Mouse (Mus musculus) testis, adult 2 months (tissue): ENCODE measurements around the gene Kcnc1. TPM values are rescaled to one million over a fixed set of nuclear protein-coding genes. Genes with fewer than 3 reads are reported as not detected.

Experiments
- H3K27ac ChIP-seq: fragments of 200-500 bp; 2 replicates; pipeline ENCODE4 v1.5.1; 2012; ENCODE audit warnings: low read depth, low read length; ENCODE audit not compliant: control insufficient read depth, insufficient read depth
- H3K27me3 ChIP-seq: fragments of 200-500 bp; 2 replicates; pipeline ENCODE4 v1.6.1; 2012; ENCODE audit warnings: mild to moderate bottlenecking, low read length, moderate library complexity; ENCODE audit not compliant: control insufficient read depth, insufficient read depth
- H3K36me3 ChIP-seq: fragments of 200-500 bp; 2 replicates; pipeline ENCODE4 v1.6.1; 2012; ENCODE audit warnings: mild to moderate bottlenecking, low read length; ENCODE audit not compliant: control insufficient read depth, insufficient read depth
- H3K4me1 ChIP-seq: fragments of 200-500 bp; 2 replicates; pipeline ENCODE4 v1.6.1; 2012; ENCODE audit warnings: low read length; ENCODE audit not compliant: control insufficient read depth, insufficient read depth
- H3K4me3 ChIP-seq: fragments of 200-500 bp; 2 replicates; pipeline ENCODE4 v1.5.1; 2012; ENCODE audit warnings: low read depth, mild to moderate bottlenecking, low read length, moderate library complexity, mixed read lengths; ENCODE audit not compliant: control insufficient read depth
- CTCF ChIP-seq: fragments of 200-500 bp; IDR thresholded peaks from 2 replicates; pipeline ENCODE4 v1.5.1; 2012; ENCODE audit warnings: low read depth, mild to moderate bottlenecking, inconsistent platforms, low read length, moderate library complexity; ENCODE audit not compliant: control insufficient read depth, insufficient read depth, insufficient replicate concordance
- POLR2A ChIP-seq: fragments of 200-500 bp; IDR thresholded peaks from 2 replicates; pipeline ENCODE4 v1.6.1; 2012; ENCODE audit warnings: low read depth, mild to moderate bottlenecking, inconsistent platforms, low read length, moderate library complexity; ENCODE audit not compliant: control insufficient read depth
- polyA plus RNA-seq: library from polyadenylated mRNA; depleted of rRNA; stranded (reverse); fragments of >200 nt; gene quantifications from 2 replicates; pipeline ENCODE4 v1.2.3, GENCODE M21; 2012

The Kcnc1 gene
- polyA plus RNA-seq, 1 experiment: 14.6 TPM

DNA sequence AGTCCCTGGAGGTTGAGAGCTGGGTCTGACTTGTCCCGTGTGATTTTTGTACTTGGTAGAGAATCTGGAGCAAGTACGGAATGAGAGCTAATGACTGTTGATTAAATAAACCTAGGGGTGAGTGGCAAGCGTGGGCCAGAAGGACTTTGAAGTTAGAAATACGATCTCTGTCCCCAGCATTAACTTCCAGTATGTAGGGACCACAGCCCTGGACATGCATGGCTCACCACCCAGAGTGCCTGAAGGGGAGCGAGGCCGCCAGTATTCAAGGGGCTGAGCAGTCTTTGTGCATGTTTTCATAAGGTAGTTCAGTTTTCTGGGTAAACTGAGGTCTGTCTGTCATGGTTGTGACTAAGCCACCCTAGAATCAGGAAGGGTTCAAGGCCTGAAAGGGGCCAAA, 726 bp upstream of the Kcnc1 start:
- no peaks in the 10 kb centered on the region for H3K36me3 ChIP-seq
- H3K27me3 ChIP-seq: peaks cover 2% of the 10 kb centered on the region
- TF ChIP-seq CTCF (no peak), POLR2A (no peak)
- H3K4me3 ChIP-seq: no peak overlapping the region
- H3K27ac ChIP-seq: no peak overlapping the region
- H3K4me1 ChIP-seq: peaks cover 20% of the 10 kb centered on the region

DNA sequence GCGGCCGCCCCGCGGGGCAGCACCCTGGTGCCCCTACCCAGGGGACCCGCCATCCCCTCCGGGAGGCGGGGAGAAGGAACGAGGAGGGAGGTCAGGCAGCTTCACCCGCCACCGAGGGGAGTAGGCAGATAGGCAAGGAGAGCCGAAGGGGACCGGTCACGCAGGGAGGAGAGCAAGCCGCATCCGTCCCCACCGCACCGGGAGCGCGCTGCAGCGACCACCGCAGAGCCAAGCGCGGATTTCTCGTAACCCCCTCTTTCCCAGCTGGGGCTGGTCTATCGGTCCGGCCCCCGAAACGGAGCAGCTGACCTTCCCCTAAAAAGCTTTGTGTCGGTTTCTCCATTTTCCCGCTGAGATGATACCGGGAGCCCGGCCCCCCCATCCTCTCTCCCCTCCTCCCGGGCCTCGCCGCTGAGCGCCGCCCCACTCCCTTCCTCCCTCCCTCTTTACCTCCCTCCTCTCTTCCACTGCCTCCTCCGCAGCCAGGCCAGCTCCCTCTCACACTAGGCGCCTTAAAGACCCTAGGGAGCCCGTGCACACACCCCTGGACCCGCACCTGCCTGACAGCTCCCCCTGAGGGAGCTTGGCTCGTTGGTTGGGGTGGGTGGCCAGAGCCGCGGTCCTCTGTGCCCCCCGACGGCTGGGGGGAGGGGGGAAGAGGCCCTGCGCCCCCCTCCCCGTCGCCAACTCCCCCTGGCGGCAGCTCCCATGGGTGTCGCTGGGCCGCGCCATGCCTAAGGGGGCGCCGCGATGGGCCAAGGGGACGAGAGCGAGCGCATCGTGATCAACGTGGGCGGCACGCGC, 833 bp downstream of the Kcnc1 start:
- Histone ChIP-seq H3K27me3 (peaks cover 2% of the 10 kb centered on the region), H3K4me3 (peak overlapping the region; percentile 35), H3K36me3 (no peaks in the 10 kb centered on the region), H3K4me1 (peaks cover 20% of the 10 kb centered on the region), H3K27ac (no peak overlapping the region)
- TF ChIP-seq POLR2A (no peak), CTCF (no peak)

GRCm38 (mm10) chr7:46397732-46398333, 1.5 kb downstream of the Kcnc1 start:
- H3K36me3 ChIP-seq: no peaks in the 10 kb centered on the region
- H3K27me3 ChIP-seq: peaks cover 2% of the 10 kb centered on the region
- no peak for TF ChIP-seq POLR2A
- TF ChIP-seq CTCF: no peak
- H3K4me1 ChIP-seq: peaks cover 20% of the 10 kb centered on the region
- peak overlapping the region; percentile 35 for H3K4me3 ChIP-seq
- no peak overlapping the region for H3K27ac ChIP-seq

DNA sequence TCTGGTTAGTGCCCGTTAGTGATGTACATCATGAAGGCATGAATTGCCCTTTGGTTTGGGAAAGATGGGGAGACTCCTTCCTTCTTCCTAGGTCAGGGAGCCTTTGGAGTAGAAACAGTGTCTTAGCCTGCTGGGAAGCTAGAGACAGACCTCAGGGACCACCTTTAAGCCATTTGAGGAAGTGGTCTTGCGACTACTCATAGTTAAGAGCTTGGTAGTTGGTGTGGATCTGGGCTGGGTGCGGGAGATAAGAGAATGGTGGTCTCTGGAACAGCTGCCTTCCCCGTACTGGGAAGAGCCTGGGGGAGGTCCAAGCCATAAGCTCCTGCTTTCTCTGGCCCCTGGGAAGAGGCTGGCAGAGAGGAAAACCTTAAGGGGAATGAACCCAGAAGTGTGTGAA, 2.3 kb downstream of the Kcnc1 start:
- Histone ChIP-seq H3K4me3 (no peak overlapping the region), H3K4me1 (peaks cover 20% of the 10 kb centered on the region), H3K27me3 (peaks cover 2% of the 10 kb centered on the region), H3K27ac (no peak overlapping the region), H3K36me3 (no peaks in the 10 kb centered on the region)
- TF ChIP-seq CTCF (no peak), POLR2A (no peak)

- TF ChIP-seq CTCF (no peak), POLR2A (no peak)
- Histone ChIP-seq H3K4me1 (peaks cover 20% of the 10 kb centered on the region), H3K27me3 (peaks cover 2% of the 10 kb centered on the region), H3K4me3 (no peak overlapping the region), H3K36me3 (no peaks in the 10 kb centered on the region), H3K27ac (no peak overlapping the region)
Measured at GRCm38 (mm10) chr7:46399676-46400075, 3.4 kb downstream of the Kcnc1 start.

GRCm38 (mm10) chr7:46400346-46400745, 4.0 kb downstream of the Kcnc1 start:
- Histone ChIP-seq H3K4me3 (no peak overlapping the region), H3K4me1 (peaks cover 20% of the 10 kb centered on the region), H3K27me3 (peaks cover 2% of the 10 kb centered on the region), H3K36me3 (no peaks in the 10 kb centered on the region), H3K27ac (no peak overlapping the region)
- TF ChIP-seq POLR2A: no peak
- TF ChIP-seq CTCF: no peak

DNA sequence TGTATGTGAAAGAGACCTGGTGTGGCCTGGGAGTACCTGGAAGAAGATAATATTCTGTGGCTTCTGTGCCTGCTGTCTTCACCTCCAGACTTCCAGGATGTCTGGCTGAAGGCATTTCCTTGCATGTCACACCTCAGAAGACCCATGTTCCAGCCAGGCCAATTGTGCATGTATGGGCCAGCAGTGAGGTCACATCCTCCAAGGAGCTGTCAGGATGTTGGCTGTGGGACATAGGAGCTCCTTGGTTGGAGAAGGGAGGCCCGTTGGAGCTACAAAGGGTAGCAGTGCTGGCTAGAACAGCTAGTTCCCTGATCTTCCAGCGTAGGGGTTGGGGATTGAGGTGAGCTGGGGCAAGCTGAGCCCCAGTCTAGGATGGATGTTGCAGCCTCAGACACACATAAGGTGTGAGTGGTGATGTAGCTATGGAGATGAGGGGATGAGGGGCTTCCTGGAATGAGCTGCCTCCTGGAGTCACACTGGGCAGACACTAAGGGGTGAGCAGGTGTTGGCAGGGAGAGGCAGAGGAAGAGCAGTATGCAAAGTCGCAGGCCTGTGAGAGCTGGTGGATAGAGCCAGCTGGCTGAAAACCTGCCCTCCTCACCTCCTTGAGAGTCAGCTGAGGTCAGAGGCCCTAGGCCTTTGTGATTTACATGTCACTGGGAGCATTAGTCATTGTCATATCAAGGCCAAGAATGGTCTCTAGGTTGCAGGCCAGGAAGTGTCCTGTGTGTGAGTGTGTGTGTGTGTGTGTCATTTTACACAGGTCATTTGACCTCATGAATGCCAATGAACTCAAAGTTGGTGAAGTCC, 5.3 kb downstream of the Kcnc1 start:
- H3K36me3 ChIP-seq: no peaks in the 10 kb centered on the region
- peaks cover 13% of the 10 kb centered on the region for H3K4me1 ChIP-seq
- H3K27ac ChIP-seq: no peak overlapping the region
- no peak overlapping the region for H3K4me3 ChIP-seq
- TF ChIP-seq CTCF (no peak), POLR2A (no peak)
- H3K27me3 ChIP-seq: peaks cover 2% of the 10 kb centered on the region
